Mouse (Mus musculus): Measurements from ENCODE around the gene Gm49352. TPM values are rescaled to one million over a fixed set of nuclear protein-coding genes. Genes with fewer than 3 reads are reported as not detected.
"Not testable (repeated sequence)": the region's sequence is repeated elsewhere in the genome, so short reads cannot be mapped to it uniquely, and the experiment has no call there.

The Gm49352 gene
- not detected in 2 replicates for total RNA-seq (2017)

GRCm38 (mm10) chr13:61568074-61568473 is at the start of gene Gm49352:
Gene Gm49352, minus strand, starts transcription at chr13:61568174.
- not testable (repeated sequence) for ATAC-seq (replicated peaks; ENCODE audit: low read depth, poor library complexity, severe bottlenecking)

DNA sequence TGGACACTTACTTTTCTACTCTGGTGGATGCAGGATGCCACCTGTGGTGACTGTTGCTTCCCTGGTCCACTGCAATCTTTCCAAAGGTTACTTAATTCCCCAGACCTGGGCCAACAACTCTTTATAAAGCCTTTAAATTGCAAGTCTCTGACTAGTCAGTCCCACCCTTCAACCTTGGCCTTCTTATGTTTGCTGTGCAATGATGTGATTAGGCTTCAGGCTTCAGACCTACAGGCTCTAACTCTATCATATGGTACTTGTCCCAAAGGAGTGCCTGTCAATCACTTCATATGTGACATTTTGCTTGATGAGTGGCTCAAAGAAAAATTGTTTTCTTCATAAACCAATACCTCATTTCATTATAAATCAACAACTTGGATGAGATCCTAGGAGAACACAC is 2.1 kb upstream of the Gm49352 start, which contains the start of gene Cts3:
TSS of gene Cts3 (minus strand) at position 101 of the 400 bp plus-strand sequence.
- no peak for ATAC-seq (replicated peaks; ENCODE audit: low read depth, poor library complexity, severe bottlenecking)

DNA sequence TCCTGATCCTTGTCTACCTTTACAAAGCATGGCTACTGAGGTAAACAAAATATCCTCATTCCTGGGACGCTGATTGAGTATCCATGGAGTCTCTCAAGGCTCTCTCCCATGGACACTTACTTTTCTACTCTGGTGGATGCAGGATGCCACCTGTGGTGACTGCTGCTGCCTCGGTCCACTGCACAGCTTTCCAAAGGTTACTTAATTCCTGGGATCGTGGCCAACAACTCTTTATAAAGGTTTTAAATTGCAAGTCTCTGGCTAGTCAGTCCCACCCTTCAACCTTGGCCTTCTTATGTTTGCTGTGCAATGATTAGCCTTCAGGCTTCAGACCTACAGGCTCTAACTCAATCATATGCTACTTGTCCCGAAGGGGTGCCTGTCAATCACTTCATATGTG is 26.3 kb downstream of the Gm49352 start, which contains the start of gene Ctsm:
TSS of gene Ctsm (minus strand) at position 209 of the 400 bp plus-strand sequence.
- ATAC-seq (replicated peaks; ENCODE audit: low read depth, poor library complexity, severe bottlenecking) = no peak

Other genes starting within 250 kb of the Gm49352 start
- gene Cts7, start 210.0 kb downstream of the Gm49352 start, total RNA-seq (2017) = not detected in 2 replicates
- gene Ctsm, start 26.3 kb downstream of the Gm49352 start, total RNA-seq (2017) = not detected in 2 replicates
- not detected in 2 replicates for gene Cts3, start 2.0 kb upstream of the Gm49352 start, total RNA-seq (2017)

Measured in common myeloid progenitor, adult 5-6 weeks (primary cell).